Mouse (Mus musculus) layer of hippocampus, adult 18-20 months (tissue): ENCODE measurements around the gene Hdac5. TPM values are rescaled to one million over a fixed set of nuclear protein-coding genes. Genes with fewer than 3 reads are reported as not detected.

Experiments
- microRNA-seq, 2 experiments: library from miRNA; unstranded; fragments of <30 nt; microRNA quantifications; one replicate each; pipeline ENCODE4 v1.2.0; 2021
- total RNA-seq, 2 experiments: library from RNA; stranded (reverse); gene quantifications; 2 replicates each; pipeline ENCODE4 v1.2.3; 2021

The Hdac5 gene
- total RNA-seq, 2 experiments from 2014 or later, result 258 to 266 TPM

Small RNA genes within 50 kb of the gene (microRNA-seq; reads per million reads assigned to microRNA genes)
- 1.6 to 2.2 reads per million in 2 experiments for gene Mir8101

Other genes starting within 250 kb of the Hdac5 start
- not detected for gene Cfap97d1, start 245.9 kb downstream of the Hdac5 start, total RNA-seq
- 100 to 1,000 TPM; 158 TPM for gene Dusp3, start 243.2 kb downstream of the Hdac5 start, total RNA-seq
- gene Mpp3, start 201.7 kb downstream of the Hdac5 start, total RNA-seq, result 10 to 100 TPM; 85.5 to 88.9 TPM
- gene Cd300lg, start 188.7 kb downstream of the Hdac5 start, total RNA-seq, result not detected
- gene Mpp2, start 141.7 kb downstream of the Hdac5 start, total RNA-seq, result 100 to 1,000 TPM; 142 to 147 TPM
- gene Ppy, start 128.8 kb downstream of the Hdac5 start, total RNA-seq, result not detected
- not detected for gene Pyy, start 122.3 kb downstream of the Hdac5 start, total RNA-seq
- gene Nags, start 84.7 kb downstream of the Hdac5 start, total RNA-seq, result not detected
- 10 to 100 TPM; 25.0 to 27.2 TPM for gene Tmem101, start 73.8 kb downstream of the Hdac5 start, total RNA-seq
- 10 to 100 TPM; 59.3 to 59.4 TPM for gene Lsm12, start 44.9 kb downstream of the Hdac5 start, total RNA-seq
- 10 to 100 TPM; 61.0 to 65.1 TPM for gene G6pc3, start 40.5 kb downstream of the Hdac5 start, total RNA-seq
- 1 to 10 TPM in 1 of 2 experiments, under 1 TPM in 1; 0.86 to 1.8 TPM for gene BC030867, start 18.7 kb upstream of the Hdac5 start, total RNA-seq
- 1 to 10 TPM; 2.3 to 2.9 TPM for gene Asb16, start 38.6 kb upstream of the Hdac5 start, total RNA-seq
- 10 to 100 TPM; 62.3 to 67.6 TPM for gene Tmub2, start 54.8 kb upstream of the Hdac5 start, total RNA-seq
- gene Atxn7l3, start 66.5 kb upstream of the Hdac5 start, total RNA-seq, result 100 to 1,000 TPM; 168 to 171 TPM
- 100 to 1,000 TPM; 131 to 135 TPM for gene Ubtf, start 89.6 kb upstream of the Hdac5 start, total RNA-seq
- gene Slc4a1, start 136.0 kb upstream of the Hdac5 start, total RNA-seq, result under 1 TPM; 0.30 to 0.41 TPM
- 100 to 1,000 TPM; 489 to 499 TPM for gene Rundc3a, start 163.2 kb upstream of the Hdac5 start, total RNA-seq
- gene Slc25a39, start 177.8 kb upstream of the Hdac5 start, total RNA-seq, result 10 to 100 TPM; 62.9 to 64.5 TPM
- 10 to 100 TPM; 62.4 to 64.6 TPM for gene Grn, start 200.1 kb upstream of the Hdac5 start, total RNA-seq
- gene Fam171a2, start 217.5 kb upstream of the Hdac5 start, total RNA-seq, result 100 to 1,000 TPM; 106 to 111 TPM
- 1 to 10 TPM; 1.2 to 3.9 TPM for gene Itga2b, start 240.0 kb upstream of the Hdac5 start, total RNA-seq